Mouse (Mus musculus): Measurements from ENCODE around the gene Tm6sf2. TPM values are rescaled to one million over a fixed set of nuclear protein-coding genes. Genes with fewer than 3 reads are reported as not detected.

Gene Tm6sf2
- polyA plus RNA-seq, 1 experiment, result 1,607 TPM

DNA sequence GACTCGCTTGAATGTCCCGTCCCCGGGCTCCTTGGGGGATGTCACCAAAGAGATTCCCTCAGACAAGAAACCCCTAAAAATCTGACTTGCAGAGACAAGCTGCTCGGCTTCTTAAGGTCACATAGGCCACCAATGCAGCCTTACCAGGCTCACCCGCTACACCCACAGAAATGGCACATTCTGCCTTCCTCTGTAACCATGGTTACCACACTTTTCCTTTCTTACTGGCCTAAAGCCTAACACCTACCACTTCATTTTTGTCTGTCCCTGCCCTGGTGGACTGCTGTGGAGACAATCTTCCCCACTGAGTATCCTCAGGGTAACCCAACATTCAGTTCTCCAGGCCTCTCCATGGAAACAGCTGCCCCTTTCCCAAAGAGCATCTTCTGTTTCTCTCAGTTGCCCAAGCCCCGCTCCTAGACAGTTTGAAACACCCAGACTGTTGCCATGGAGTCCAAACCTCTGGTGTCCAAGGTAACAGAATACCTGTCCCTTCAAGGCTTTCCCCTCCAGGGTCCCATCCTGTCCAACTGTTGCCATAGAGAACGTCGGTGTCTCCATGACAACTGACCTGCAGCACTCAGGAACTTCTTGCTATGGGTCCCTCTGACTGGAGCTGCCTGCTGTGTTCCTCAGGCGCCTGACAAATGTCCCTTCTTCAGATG, 16.7 kb downstream of the Tm6sf2 start:
- Histone ChIP-seq H3K27ac (ENCODE audit: insufficient read depth, low read depth, low read length) (no peak overlapping the region), H3K4me3 (ENCODE audit: low read depth, low read length) (no peak overlapping the region), H3K4me1 (ENCODE audit: control insufficient read depth, insufficient read depth, insufficient read length, low read length) (peaks cover 12% of the 10 kb centered on the region), H3K27me3 (ENCODE audit: control insufficient read depth, insufficient read depth, low read length) (peaks cover 46% of the 10 kb centered on the region), H3K36me3 (ENCODE audit: control insufficient read depth, insufficient read depth, low read length) (no peaks in the 10 kb centered on the region)
- no peak for TF ChIP-seq CTCF (IDR thresholded peaks at IDR 0.05; ENCODE audit: extremely low read depth, insufficient read length, insufficient replicate concordance, low read depth, low read length)
- TF ChIP-seq POLR2A (IDR thresholded peaks at IDR 0.05; ENCODE audit: low read depth, low read length), result no peak
- WGBS, result 63% methylated on average over 9 of the region's 9 CpGs

DNA sequence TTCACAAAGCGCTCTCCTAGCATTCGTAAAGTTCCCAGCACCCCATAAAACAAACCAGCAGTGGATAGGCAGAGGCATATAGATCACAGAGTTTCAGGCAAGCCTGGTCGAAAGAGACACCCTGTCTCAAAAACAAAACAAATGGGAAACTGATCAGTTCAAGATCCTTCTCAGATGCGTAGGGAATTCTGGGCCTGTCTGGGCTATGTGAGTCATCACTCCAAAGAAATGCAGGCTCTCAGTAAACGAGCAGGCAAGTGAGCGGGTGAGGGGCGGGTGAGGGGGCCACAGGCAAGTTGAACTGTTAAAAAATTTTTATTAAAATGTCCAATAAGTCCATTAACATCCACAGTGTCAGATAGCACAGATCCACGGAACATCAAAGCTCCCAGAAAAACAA, 20.1 kb downstream of the Tm6sf2 start:
- no peaks in the 10 kb centered on the region for H3K36me3 ChIP-seq (ENCODE audit: control insufficient read depth, insufficient read depth, low read length)
- 57% methylated on average over 8 of the region's 8 CpGs for WGBS
- no peak overlapping the region for H3K4me3 ChIP-seq (ENCODE audit: low read depth, low read length)
- peaks cover 24% of the 10 kb centered on the region for H3K27me3 ChIP-seq (ENCODE audit: control insufficient read depth, insufficient read depth, low read length)
- TF ChIP-seq CTCF (IDR thresholded peaks at IDR 0.05; ENCODE audit: extremely low read depth, insufficient read length, insufficient replicate concordance, low read depth, low read length), result no peak
- TF ChIP-seq POLR2A (IDR thresholded peaks at IDR 0.05; ENCODE audit: low read depth, low read length), result no peak
- H3K27ac ChIP-seq (ENCODE audit: insufficient read depth, low read depth, low read length), result no peak overlapping the region
- H3K4me1 ChIP-seq (ENCODE audit: control insufficient read depth, insufficient read depth, insufficient read length, low read length), result peaks cover 3% of the 10 kb centered on the region; the same call in 1 of the 2 replicates

DNA sequence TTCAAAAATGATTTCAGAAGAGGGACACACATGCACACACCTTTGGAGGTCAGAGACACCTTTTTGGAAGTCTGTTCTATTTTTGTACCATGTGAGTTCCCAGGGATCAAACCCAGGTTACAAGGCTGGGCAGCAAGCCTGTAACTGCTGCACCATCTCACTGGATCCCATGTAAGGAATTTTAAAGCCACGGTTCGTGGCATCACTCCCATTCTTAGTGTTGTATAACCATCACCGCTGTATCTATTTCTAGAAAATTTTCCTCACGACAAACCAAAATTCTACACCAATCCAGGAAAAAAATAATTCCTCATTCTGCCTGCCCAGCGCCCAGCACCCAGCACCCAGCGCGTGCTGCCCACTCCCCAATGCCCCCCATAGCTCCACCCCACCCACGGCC, 26.6 kb downstream of the Tm6sf2 start:
- H3K4me1 ChIP-seq (ENCODE audit: control insufficient read depth, insufficient read depth, insufficient read length, low read length), result no peaks in the 10 kb centered on the region
- WGBS, result 60% methylated on average over 8 of the region's 8 CpGs
- no peaks in the 10 kb centered on the region for H3K36me3 ChIP-seq (ENCODE audit: control insufficient read depth, insufficient read depth, low read length)
- H3K27me3 ChIP-seq (ENCODE audit: control insufficient read depth, insufficient read depth, low read length), result no peaks in the 10 kb centered on the region
- H3K4me3 ChIP-seq (ENCODE audit: low read depth, low read length), result no peak overlapping the region
- H3K27ac ChIP-seq (ENCODE audit: insufficient read depth, low read depth, low read length), result no peak overlapping the region
- TF ChIP-seq CTCF (IDR thresholded peaks at IDR 0.05; ENCODE audit: extremely low read depth, insufficient read length, insufficient replicate concordance, low read depth, low read length) (no peak), POLR2A (IDR thresholded peaks at IDR 0.05; ENCODE audit: low read depth, low read length) (no peak)

DNA sequence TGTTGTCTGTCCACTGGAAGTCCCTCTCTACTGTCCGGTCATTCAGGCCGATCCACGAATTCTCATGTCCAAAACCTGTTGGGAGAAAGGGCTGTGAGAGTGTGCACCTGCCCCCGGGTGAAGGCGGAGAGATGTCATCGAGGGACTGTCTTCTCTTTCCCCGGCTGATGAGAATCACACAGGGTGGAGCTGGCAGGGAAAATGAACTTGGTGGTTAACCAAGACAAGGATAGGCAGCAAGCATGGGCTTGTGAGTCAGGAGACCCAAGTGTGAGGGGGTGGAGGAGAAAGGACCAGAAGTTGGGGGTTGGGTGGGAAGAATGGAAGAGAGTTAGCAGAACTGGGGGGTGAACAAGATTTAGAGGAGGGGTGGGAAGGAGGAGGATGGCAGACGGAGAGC, 27.5 kb downstream of the Tm6sf2 start:
- H3K27ac ChIP-seq (ENCODE audit: insufficient read depth, low read depth, low read length), result no peak overlapping the region
- TF ChIP-seq CTCF (IDR thresholded peaks at IDR 0.05; ENCODE audit: extremely low read depth, insufficient read length, insufficient replicate concordance, low read depth, low read length) (no peak), POLR2A (IDR thresholded peaks at IDR 0.05; ENCODE audit: low read depth, low read length) (no peak)
- no peaks in the 10 kb centered on the region for H3K36me3 ChIP-seq (ENCODE audit: control insufficient read depth, insufficient read depth, low read length)
- 73% methylated on average over 8 of the region's 8 CpGs for WGBS
- H3K4me1 ChIP-seq (ENCODE audit: control insufficient read depth, insufficient read depth, insufficient read length, low read length), result no peaks in the 10 kb centered on the region
- no peak overlapping the region for H3K4me3 ChIP-seq (ENCODE audit: low read depth, low read length)
- no peaks in the 10 kb centered on the region for H3K27me3 ChIP-seq (ENCODE audit: control insufficient read depth, insufficient read depth, low read length)

DNA sequence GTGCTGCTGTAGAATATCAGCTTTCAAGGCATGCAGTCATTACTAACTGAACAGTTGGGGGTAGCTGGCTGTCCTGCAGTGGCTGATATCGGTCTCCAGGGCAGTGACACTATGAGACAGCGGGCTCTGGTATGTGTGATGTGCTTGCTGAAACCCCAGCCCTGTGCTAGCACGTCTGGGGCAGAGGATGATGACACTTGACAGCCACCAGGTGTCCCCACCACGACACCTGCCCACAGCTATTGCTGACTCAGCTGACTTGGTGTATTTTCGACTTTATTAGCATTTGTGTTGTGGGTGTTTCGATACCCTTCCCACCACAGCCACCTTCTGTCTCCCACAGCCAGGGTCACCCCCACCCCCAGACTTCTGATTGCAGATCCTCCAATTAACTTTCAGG, 31.8 kb downstream of the Tm6sf2 start:
- Histone ChIP-seq H3K27ac (ENCODE audit: insufficient read depth, low read depth, low read length) (no peak overlapping the region), H3K4me1 (ENCODE audit: control insufficient read depth, insufficient read depth, insufficient read length, low read length) (no peaks in the 10 kb centered on the region), H3K36me3 (ENCODE audit: control insufficient read depth, insufficient read depth, low read length) (no peaks in the 10 kb centered on the region), H3K4me3 (ENCODE audit: low read depth, low read length) (no peak overlapping the region), H3K27me3 (ENCODE audit: control insufficient read depth, insufficient read depth, low read length) (no peaks in the 10 kb centered on the region)
- WGBS, result 7% methylated on average over 6 of the region's 6 CpGs
- TF ChIP-seq CTCF (IDR thresholded peaks at IDR 0.05; ENCODE audit: extremely low read depth, insufficient read length, insufficient replicate concordance, low read depth, low read length), result peak; percentile 65; the same call in 1 of the 2 replicates
- no peak for TF ChIP-seq POLR2A (IDR thresholded peaks at IDR 0.05; ENCODE audit: low read depth, low read length)

DNA sequence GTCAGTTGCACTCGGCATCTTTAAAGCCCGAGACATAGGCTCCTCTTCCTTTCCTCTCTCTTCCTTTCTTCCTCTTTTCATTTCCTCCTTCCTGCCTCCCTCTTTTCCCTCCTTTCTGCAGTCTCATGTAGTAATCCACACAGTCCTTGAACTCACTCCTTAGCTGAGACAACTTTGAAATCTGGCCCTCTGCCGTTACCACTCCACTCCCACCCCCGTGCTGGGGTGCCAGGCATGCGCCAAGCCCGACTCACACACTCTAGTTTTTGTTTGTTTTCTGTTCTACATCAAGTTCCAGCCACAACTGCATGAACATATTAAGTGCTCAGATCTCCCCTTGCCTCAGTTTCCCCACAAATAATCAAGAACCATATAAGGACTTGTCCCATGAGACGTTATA, 32.2 kb downstream of the Tm6sf2 start:
- H3K27me3 ChIP-seq (ENCODE audit: control insufficient read depth, insufficient read depth, low read length), result no peaks in the 10 kb centered on the region
- TF ChIP-seq CTCF (IDR thresholded peaks at IDR 0.05; ENCODE audit: extremely low read depth, insufficient read length, insufficient replicate concordance, low read depth, low read length) (no peak), POLR2A (IDR thresholded peaks at IDR 0.05; ENCODE audit: low read depth, low read length) (no peak)
- no peaks in the 10 kb centered on the region for H3K36me3 ChIP-seq (ENCODE audit: control insufficient read depth, insufficient read depth, low read length)
- 63% methylated on average over 7 of the region's 7 CpGs for WGBS
- no peaks in the 10 kb centered on the region; the same call in 1 of the 2 replicates for H3K4me1 ChIP-seq (ENCODE audit: control insufficient read depth, insufficient read depth, insufficient read length, low read length)
- H3K4me3 ChIP-seq (ENCODE audit: low read depth, low read length), result no peak overlapping the region
- no peak overlapping the region for H3K27ac ChIP-seq (ENCODE audit: insufficient read depth, low read depth, low read length)

DNA sequence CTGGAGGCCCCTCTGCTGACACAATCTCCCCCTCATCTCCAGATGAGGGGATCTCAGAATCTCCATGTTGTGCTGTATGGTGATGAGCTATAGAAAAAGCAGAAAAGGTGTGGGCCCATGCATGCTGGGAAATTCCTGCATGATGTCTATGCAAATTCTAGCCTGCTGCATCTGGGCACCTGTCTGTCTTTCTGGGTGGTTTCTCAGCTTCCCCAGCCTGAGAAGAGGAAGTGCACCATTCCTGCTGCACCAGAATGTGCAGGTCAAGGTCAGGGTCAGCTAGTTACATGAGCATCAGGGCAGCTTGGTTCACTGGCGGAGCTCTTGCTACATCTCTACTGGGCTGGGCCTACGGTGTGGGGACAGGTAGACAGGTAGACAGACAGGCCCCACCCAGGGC, 37.7 kb downstream of the Tm6sf2 start:
- no peak for TF ChIP-seq CTCF (IDR thresholded peaks at IDR 0.05; ENCODE audit: extremely low read depth, insufficient read length, insufficient replicate concordance, low read depth, low read length)
- TF ChIP-seq POLR2A (IDR thresholded peaks at IDR 0.05; ENCODE audit: low read depth, low read length), result no peak
- WGBS, result 66% methylated on average over 2 of the region's 2 CpGs
- Histone ChIP-seq H3K36me3 (ENCODE audit: control insufficient read depth, insufficient read depth, low read length) (no peaks in the 10 kb centered on the region), H3K27ac (ENCODE audit: insufficient read depth, low read depth, low read length) (no peak overlapping the region), H3K4me1 (ENCODE audit: control insufficient read depth, insufficient read depth, insufficient read length, low read length) (peaks cover 4% of the 10 kb centered on the region; the same call in 1 of the 2 replicates), H3K4me3 (ENCODE audit: low read depth, low read length) (no peak overlapping the region), H3K27me3 (ENCODE audit: control insufficient read depth, insufficient read depth, low read length) (peaks cover 35% of the 10 kb centered on the region)
